Mouse (Mus musculus): ENCODE measurements at regions not wholly inside any gene's neighbourhood (a gene's known extent, or its start where the extent isn't known, plus 50 kb on each side); places are given as distances from the start of the nearest gene placed in this dataset.

DNA sequence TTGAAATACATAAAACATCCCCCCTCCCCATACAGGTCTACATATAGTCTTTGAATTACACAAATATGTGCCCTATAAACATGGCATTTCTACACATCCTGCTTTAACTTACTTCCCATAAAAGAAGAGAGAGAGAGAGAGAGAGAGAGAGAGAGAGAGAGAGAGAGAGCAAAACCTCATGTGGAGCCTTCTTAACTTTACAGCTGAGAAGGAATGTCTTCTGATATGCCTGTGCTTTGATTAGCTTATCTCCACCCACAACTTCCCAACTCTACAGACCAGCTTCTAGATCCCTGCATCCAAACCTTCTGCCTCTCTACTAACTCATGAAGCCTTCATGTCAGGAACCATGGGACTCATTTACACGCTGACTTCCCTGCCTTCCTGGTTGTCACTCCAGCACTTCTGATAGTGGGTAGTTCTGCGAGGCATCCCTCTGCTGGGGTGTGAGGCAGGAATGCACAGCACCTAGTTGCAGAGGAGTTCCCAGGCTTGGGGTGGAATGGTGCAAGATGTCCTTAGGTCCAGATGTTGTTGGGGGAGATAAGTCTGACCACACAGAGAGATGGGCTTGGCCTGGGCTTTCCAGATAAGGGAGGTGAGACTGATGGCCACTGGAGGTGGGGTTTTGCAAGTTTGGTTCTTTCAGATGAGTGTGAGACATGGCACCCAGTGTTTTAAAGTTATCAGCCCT is 122.4 kb upstream of the Bmp2 start:
- peak; percentile 55; the same call in 2 of the 3 replicates for TF ChIP-seq TAL1 (IDR thresholded peaks at IDR 0.05; ENCODE audit: low read length)
- peak; percentile 55 for TF ChIP-seq GATA1 (IDR thresholded peaks at IDR 0.05; ENCODE audit: low read length)

All from erythroblast, embryonic 14.5 days (primary cell).